Mouse (Mus musculus) kidney, embryonic 16.5 days (tissue): Measurements from ENCODE around the gene Fam160b1. TPM values are rescaled to one million over a fixed set of nuclear protein-coding genes. Genes with fewer than 3 reads are reported as not detected.

Experiments
- ATAC-seq: fragments of 200-750 bp; cut with Nextera tagmentation; 2 replicates; pipeline ENCODE4 v1.8.0; 2017; ENCODE audit warnings: moderate TSS enrichment; ENCODE audit not compliant: low FRiP score, low TSS enrichment
- H3K27ac ChIP-seq: fragments of 300-500 bp; sonication (generic); 2 replicates; pipeline ENCODE4 v1.5.1; 2014; ENCODE audit warnings: low read length
- H3K27me3 ChIP-seq: fragments of 300-500 bp; sonication (generic); 2 replicates; pipeline ENCODE4 v1.6.1; 2014; ENCODE audit warnings: low read length, control low read depth, mixed read lengths; ENCODE audit not compliant: insufficient read depth
- H3K36me3 ChIP-seq: fragments of 300-500 bp; sonication (generic); 2 replicates; pipeline ENCODE4 v1.6.1; 2014; ENCODE audit warnings: low read length, control low read depth, mixed read lengths; ENCODE audit not compliant: insufficient read depth
- H3K4me1 ChIP-seq: fragments of 300-500 bp; sonication (generic); 2 replicates; pipeline ENCODE4 v1.6.1; 2014; ENCODE audit warnings: low read length, control low read depth, mixed read lengths; ENCODE audit not compliant: insufficient read depth
- H3K4me2 ChIP-seq: fragments of 300-500 bp; sonication (generic); replicated peaks from 2 replicates; pipeline ENCODE4 v1.6.1; 2014; ENCODE audit warnings: low read depth, low read length
- H3K4me3 ChIP-seq: fragments of 300-500 bp; sonication (generic); 2 replicates; pipeline ENCODE4 v1.5.1; 2014; ENCODE audit warnings: mild to moderate bottlenecking, low read length
- H3K9ac ChIP-seq: fragments of 300-500 bp; sonication (generic); replicated peaks from 2 replicates; pipeline ENCODE4 v1.6.1; 2014; ENCODE audit warnings: low read length
- H3K9me3 ChIP-seq: fragments of 300-500 bp; sonication (generic); 2 replicates; pipeline ENCODE4 v1.6.1; 2016; ENCODE audit warnings: low read length, control low read depth
- WGBS: fragments of 180-500 bp; shearing (Covaris S2); extraction: QIAGEN DNeasy Blood & Tissue Kit; methylation state at CpG from one replicate; pipeline ENCODE4 v1.1.7; 2014; 5-methylcytosine and 5-hydroxymethylcytosine counted together
- polyA plus RNA-seq: library from polyadenylated mRNA; unstranded; fragments of >200 nt; fragmentation: Nextera tagmentation; extraction: Ambion mirVana; gene quantifications from 2 replicates; pipeline ENCODE4 v1.2.1, GENCODE M21; 2015

The Fam160b1 gene
- polyA plus RNA-seq, 1 experiment from 2014 or later: 13.1 TPM

- ATAC-seq: peak; percentile 91
- peak overlapping the region; percentile 94 for H3K27ac ChIP-seq
- peak overlapping the region; percentile 53 for H3K9ac ChIP-seq
- H3K4me2 ChIP-seq: peak overlapping the region; percentile 55
- 5% methylated on average over 29 of the region's 29 CpGs for WGBS
- H3K9me3 ChIP-seq: no peaks in the 10 kb centered on the region
- peaks cover 4% of the 10 kb centered on the region; the same call in 1 of the 2 replicates for H3K27me3 ChIP-seq
- H3K4me3 ChIP-seq: peak overlapping the region; percentile 25
- H3K4me1 ChIP-seq: peaks cover 26% of the 10 kb centered on the region
- no peaks in the 10 kb centered on the region for H3K36me3 ChIP-seq
Measured at GRCm38 (mm10) chr19:57411375-57412196, 51.1 kb downstream of the Fam160b1 start.

GRCm38 (mm10) chr19:57413170-57413569 lies 52.7 kb downstream of the Fam160b1 start:
- H3K4me2 ChIP-seq: no peak overlapping the region
- WGBS: 67% methylated on average over 3 of the region's 3 CpGs
- no peaks in the 10 kb centered on the region for H3K9me3 ChIP-seq

GRCm38 (mm10) chr19:57413918-57414317 lies 53.4 kb downstream of the Fam160b1 start:
- Histone ChIP-seq H3K4me1 (peaks cover 37% of the 10 kb centered on the region), H3K27me3 (peaks cover 4% of the 10 kb centered on the region; the same call in 1 of the 2 replicates), H3K36me3 (no peaks in the 10 kb centered on the region), H3K27ac (no peak overlapping the region), H3K4me2 (no peak overlapping the region), H3K9me3 (no peaks in the 10 kb centered on the region), H3K4me3 (no peak overlapping the region), H3K9ac (no peak overlapping the region)
- no peak for ATAC-seq
- 91% methylated on average over 6 of the region's 6 CpGs for WGBS

More at GRCm38 (mm10) chr19:57413170-57413569, 52.7 kb downstream of the Fam160b1 start:
- no peak for ATAC-seq
- H3K27ac ChIP-seq: no peak overlapping the region
- H3K4me3 ChIP-seq: no peak overlapping the region
- no peaks in the 10 kb centered on the region for H3K36me3 ChIP-seq
- no peak overlapping the region for H3K9ac ChIP-seq
- H3K4me1 ChIP-seq: peaks cover 31% of the 10 kb centered on the region
- peaks cover 4% of the 10 kb centered on the region; the same call in 1 of the 2 replicates for H3K27me3 ChIP-seq

- H3K4me3 ChIP-seq: no peak overlapping the region
- no peak overlapping the region for H3K27ac ChIP-seq
- H3K36me3 ChIP-seq: no peaks in the 10 kb centered on the region
- no peak overlapping the region for H3K9ac ChIP-seq
- H3K9me3 ChIP-seq: no peaks in the 10 kb centered on the region
- WGBS: 91% methylated on average over 8 of the region's 8 CpGs
- peaks cover 4% of the 10 kb centered on the region; the same call in 1 of the 2 replicates for H3K27me3 ChIP-seq
- H3K4me2 ChIP-seq: no peak overlapping the region
- H3K4me1 ChIP-seq: peaks cover 37% of the 10 kb centered on the region
- no peak for ATAC-seq
Measured at GRCm38 (mm10) chr19:57415031-57415807, 54.7 kb downstream of the Fam160b1 start.

GRCm38 (mm10) chr19:57417800-57418580 lies 57.5 kb downstream of the Fam160b1 start:
- WGBS: 26% methylated on average over 17 of the region's 17 CpGs
- peak overlapping the region; percentile 61 for H3K27ac ChIP-seq
- no peaks in the 10 kb centered on the region for H3K36me3 ChIP-seq
- peaks cover 4% of the 10 kb centered on the region; the same call in 1 of the 2 replicates for H3K27me3 ChIP-seq
- H3K9me3 ChIP-seq: no peaks in the 10 kb centered on the region
- H3K4me3 ChIP-seq: peak overlapping the region; percentile 33
- H3K9ac ChIP-seq: 0 out of 2 replicates have a peak overlapping the region, but pooled peaks have one; percentile 6
- peak; percentile 78 for ATAC-seq
- H3K4me1 ChIP-seq: peaks cover 16% of the 10 kb centered on the region
- peak overlapping the region; percentile 47 for H3K4me2 ChIP-seq

- Histone ChIP-seq H3K4me2 (0 out of 2 replicates have a peak overlapping the region, but pooled peaks have one; percentile 14), H3K36me3 (no peaks in the 10 kb centered on the region), H3K27ac (peak overlapping the region; percentile 28; the same call in 1 of the 2 replicates), H3K9me3 (no peaks in the 10 kb centered on the region), H3K4me3 (no peak overlapping the region), H3K9ac (no peak overlapping the region), H3K27me3 (no peaks in the 10 kb centered on the region), H3K4me1 (peaks cover 17% of the 10 kb centered on the region)
- ATAC-seq: no peak
- WGBS: 9% methylated on average over 3 of the region's 3 CpGs
Measured at GRCm38 (mm10) chr19:57423402-57423801, 62.9 kb downstream of the Fam160b1 start.

GRCm38 (mm10) chr19:57425296-57425695 lies 64.8 kb downstream of the Fam160b1 start:
- H3K27ac ChIP-seq: no peak overlapping the region
- no peak for ATAC-seq
- H3K4me1 ChIP-seq: peaks cover 13% of the 10 kb centered on the region
- H3K36me3 ChIP-seq: no peaks in the 10 kb centered on the region
- no peak overlapping the region for H3K9ac ChIP-seq
- H3K4me3 ChIP-seq: no peak overlapping the region
- WGBS: 95% methylated on average over 15 of the region's 15 CpGs
- no peaks in the 10 kb centered on the region for H3K27me3 ChIP-seq
- no peaks in the 10 kb centered on the region for H3K9me3 ChIP-seq
- H3K4me2 ChIP-seq: no peak overlapping the region

- no peak overlapping the region for H3K4me3 ChIP-seq
- H3K27me3 ChIP-seq: no peaks in the 10 kb centered on the region
- no peak overlapping the region for H3K4me2 ChIP-seq
- H3K9ac ChIP-seq: no peak overlapping the region
- H3K27ac ChIP-seq: no peak overlapping the region
- H3K36me3 ChIP-seq: no peaks in the 10 kb centered on the region
- no peak for ATAC-seq
- WGBS: 89% methylated on average over 8 of the region's 8 CpGs
- H3K4me1 ChIP-seq: peaks cover 13% of the 10 kb centered on the region
- H3K9me3 ChIP-seq: no peaks in the 10 kb centered on the region
Measured at GRCm38 (mm10) chr19:57426841-57427240, 66.4 kb downstream of the Fam160b1 start.

GRCm38 (mm10) chr19:57427756-57428438 lies 67.4 kb downstream of the Fam160b1 start:
- Histone ChIP-seq H3K27ac (no peak overlapping the region), H3K4me2 (no peak overlapping the region), H3K4me3 (no peak overlapping the region), H3K4me1 (peaks cover 13% of the 10 kb centered on the region), H3K9ac (no peak overlapping the region), H3K36me3 (no peaks in the 10 kb centered on the region), H3K9me3 (no peaks in the 10 kb centered on the region), H3K27me3 (peaks cover 3% of the 10 kb centered on the region; the same call in 1 of the 2 replicates)
- 80% methylated on average over 14 of the region's 14 CpGs for WGBS
- ATAC-seq: no peak
